Mouse (Mus musculus): ENCODE measurements around the gene Olfr1270. TPM values are rescaled to one million over a fixed set of nuclear protein-coding genes. Genes with fewer than 3 reads are reported as not detected.
"Not testable (repeated sequence)": the region's sequence is repeated elsewhere in the genome, so short reads cannot be mapped to it uniquely, and the experiment has no call there.

Olfr1270 gene
- not detected in 2 replicates for polyA plus RNA-seq (2015; fragmentation: Nextera tagmentation; extraction: Ambion mirVana)

DNA sequence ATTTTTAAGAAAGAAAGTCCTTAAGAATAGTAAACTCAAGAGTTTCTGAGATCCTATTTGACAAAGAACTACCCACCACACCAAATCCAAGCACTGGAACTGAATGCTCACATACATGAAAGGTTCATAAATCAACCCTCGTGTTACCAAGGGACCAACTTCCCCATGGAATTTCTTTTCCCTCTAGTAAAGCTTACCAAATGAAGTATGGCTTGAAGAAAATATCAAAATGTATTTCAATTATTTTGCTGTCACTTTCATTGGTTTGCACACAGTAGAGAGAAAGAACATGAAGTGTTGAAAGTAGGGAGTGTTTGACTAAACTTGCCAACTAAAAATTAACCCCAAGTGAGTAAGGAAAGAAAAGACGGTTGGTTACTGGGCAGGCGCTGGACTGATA is at the start of gene Olfr1270:
Gene Olfr1270 (minus strand): TSS at position 101 of the 400 bp plus-strand sequence.
- H3K27ac ChIP-seq (replicated peaks): no peak within 1 kb of the TSS
- no peak for ATAC-seq (ENCODE audit: low FRiP score, low read depth)
- H3K4me3 ChIP-seq: no peak within 1 kb of the TSS
- H3K9me3 ChIP-seq: no peaks in the 10 kb centered on the region
- H3K4me1 ChIP-seq (replicated peaks): no peaks in the 10 kb centered on the region
- 83% methylated on average over 3 of the region's 3 CpGs for WGBS
- no peaks in the 10 kb centered on the region for H3K27me3 ChIP-seq
- no peak within 1 kb of the TSS for H3K9ac ChIP-seq
- H3K4me2 ChIP-seq: no peak within 1 kb of the TSS
- no peaks in the 10 kb centered on the region for H3K36me3 ChIP-seq

DNA sequence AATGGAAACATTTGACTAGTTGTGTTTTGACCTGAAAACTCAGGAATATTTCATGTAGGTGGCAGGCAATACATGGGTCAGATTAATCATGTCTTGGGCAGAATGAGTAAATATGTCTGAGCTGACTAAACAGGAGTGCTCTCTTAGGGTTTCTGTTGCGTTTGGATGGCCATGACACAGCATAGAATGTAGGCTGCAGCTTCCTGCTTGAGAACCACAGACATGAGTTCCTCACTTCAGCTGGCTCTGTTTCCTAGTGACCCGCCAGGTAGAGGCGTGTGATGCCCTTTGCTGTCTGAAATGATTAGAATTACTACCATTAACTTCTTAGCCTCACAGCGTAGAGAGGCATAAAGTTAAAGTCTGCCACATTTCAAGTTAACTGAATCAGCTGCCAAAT is 46.7 kb upstream of the Olfr1270 start:
- WGBS: no CpG with 5 or more reads among the region's 4 CpGs
- not testable (repeated sequence) for H3K4me1 ChIP-seq (replicated peaks); H3K4me3 ChIP-seq; H3K27ac ChIP-seq (replicated peaks); H3K9ac ChIP-seq; H3K27me3 ChIP-seq; H3K9me3 ChIP-seq; H3K36me3 ChIP-seq; H3K4me2 ChIP-seq; ATAC-seq (ENCODE audit: low FRiP score, low read depth)

- not testable (repeated sequence) for H3K4me2 ChIP-seq; H3K36me3 ChIP-seq; H3K27me3 ChIP-seq; H3K4me3 ChIP-seq; H3K9ac ChIP-seq; H3K27ac ChIP-seq (replicated peaks); H3K9me3 ChIP-seq; H3K4me1 ChIP-seq (replicated peaks)
- WGBS: no CpG with 5 or more reads among the region's 6 CpGs
- 0 out of 2 replicates have a peak, but pooled peaks have one; percentile 48 for ATAC-seq (ENCODE audit: low FRiP score, low read depth)
These were observed 42.4 kb upstream of the Olfr1270 start for GRCm38 (mm10) chr2:90195285-90195684.

GRCm38 (mm10) chr2:90194750-90195149 is 41.9 kb upstream of the Olfr1270 start:
- H3K4me2 ChIP-seq; H3K4me1 ChIP-seq (replicated peaks); H3K27me3 ChIP-seq; H3K27ac ChIP-seq (replicated peaks); H3K4me3 ChIP-seq; ATAC-seq (ENCODE audit: low FRiP score, low read depth); H3K9ac ChIP-seq; H3K36me3 ChIP-seq; H3K9me3 ChIP-seq: not testable (repeated sequence)
- WGBS: no CpG with 5 or more reads among the region's 3 CpGs

DNA sequence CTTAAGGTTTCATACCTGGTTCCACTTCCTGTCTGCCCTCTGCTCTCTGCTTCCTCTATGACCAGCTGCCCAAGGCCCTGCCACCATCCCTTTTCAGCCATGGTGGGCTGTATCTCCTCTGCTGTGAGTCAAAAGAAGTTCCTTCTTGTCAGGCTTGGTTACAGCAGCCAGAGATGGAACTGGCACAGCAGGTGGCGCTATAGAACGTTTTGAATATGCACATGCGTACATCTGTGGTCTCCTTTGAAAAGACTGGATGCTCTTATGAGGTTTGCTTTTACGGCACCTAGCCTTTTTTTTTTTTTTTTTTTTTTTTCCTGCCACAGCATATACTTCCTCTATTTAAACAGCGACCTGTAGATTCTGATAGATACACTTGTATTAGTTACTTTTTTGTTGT is 34.2 kb upstream of the Olfr1270 start:
- not testable (repeated sequence) for H3K36me3 ChIP-seq; H3K4me1 ChIP-seq (replicated peaks); H3K4me2 ChIP-seq; H3K9ac ChIP-seq; H3K27ac ChIP-seq (replicated peaks); ATAC-seq (ENCODE audit: low FRiP score, low read depth); H3K9me3 ChIP-seq; H3K27me3 ChIP-seq; H3K4me3 ChIP-seq
- WGBS: no CpG with 5 or more reads among the region's 5 CpGs

GRCm38 (mm10) chr2:90186082-90186481 is 33.2 kb upstream of the Olfr1270 start:
- WGBS: no CpG with 5 or more reads among the region's 4 CpGs
- ATAC-seq (ENCODE audit: low FRiP score, low read depth): not testable (repeated sequence)

DNA sequence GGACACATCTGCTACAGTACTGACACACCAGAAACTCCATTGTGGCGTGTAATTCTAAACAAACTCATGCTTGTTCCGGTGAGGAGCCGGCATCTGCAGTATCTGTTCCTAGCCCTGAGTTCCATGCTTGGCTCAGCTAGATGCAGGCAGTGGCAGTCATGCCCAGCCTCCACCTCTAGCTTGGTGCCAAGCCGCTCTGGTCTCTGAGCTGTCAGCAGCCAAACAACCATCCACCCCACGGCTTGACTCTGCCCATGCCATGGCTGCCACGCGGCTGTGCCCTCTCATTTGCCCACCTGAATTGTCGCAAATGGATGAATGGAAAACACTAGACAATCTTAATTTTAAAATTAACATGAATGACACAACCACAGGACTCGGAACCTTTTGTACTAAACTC is 1.0 kb upstream of the Olfr1270 start:
- Histone ChIP-seq H3K27me3 (no peaks in the 10 kb centered on the region), H3K9me3 (no peaks in the 10 kb centered on the region), H3K4me3 (no peak overlapping the region), H3K4me2 (no peak overlapping the region), H3K36me3 (no peaks in the 10 kb centered on the region), H3K4me1 (replicated peaks) (no peaks in the 10 kb centered on the region), H3K9ac (no peak overlapping the region), H3K27ac (replicated peaks) (no peak overlapping the region)
- ATAC-seq (ENCODE audit: low FRiP score, low read depth): no peak
- 92% methylated on average over 9 of the region's 9 CpGs for WGBS

More at GRCm38 (mm10) chr2:90186082-90186481, 33.2 kb upstream of the Olfr1270 start:
- H3K36me3 ChIP-seq; H3K4me2 ChIP-seq; H3K27me3 ChIP-seq; H3K9me3 ChIP-seq; H3K4me1 ChIP-seq (replicated peaks); H3K4me3 ChIP-seq; H3K9ac ChIP-seq; H3K27ac ChIP-seq (replicated peaks): not testable (repeated sequence)

GRCm38 (mm10) chr2:90142196-90142595 is 10.7 kb downstream of the Olfr1270 start, which contains the start of gene Olfr32:
Olfr32 (minus strand) TSS chr2:90142296.
- Histone ChIP-seq H3K36me3 (no peaks in the 10 kb centered on the region), H3K9ac (no peak within 1 kb of the TSS), H3K27me3 (no peaks in the 10 kb centered on the region), H3K27ac (replicated peaks) (no peak within 1 kb of the TSS), H3K9me3 (no peaks in the 10 kb centered on the region), H3K4me1 (replicated peaks) (no peaks in the 10 kb centered on the region), H3K4me2 (no peak within 1 kb of the TSS), H3K4me3 (no peak within 1 kb of the TSS)
- no peak for ATAC-seq (ENCODE audit: low FRiP score, low read depth)

DNA sequence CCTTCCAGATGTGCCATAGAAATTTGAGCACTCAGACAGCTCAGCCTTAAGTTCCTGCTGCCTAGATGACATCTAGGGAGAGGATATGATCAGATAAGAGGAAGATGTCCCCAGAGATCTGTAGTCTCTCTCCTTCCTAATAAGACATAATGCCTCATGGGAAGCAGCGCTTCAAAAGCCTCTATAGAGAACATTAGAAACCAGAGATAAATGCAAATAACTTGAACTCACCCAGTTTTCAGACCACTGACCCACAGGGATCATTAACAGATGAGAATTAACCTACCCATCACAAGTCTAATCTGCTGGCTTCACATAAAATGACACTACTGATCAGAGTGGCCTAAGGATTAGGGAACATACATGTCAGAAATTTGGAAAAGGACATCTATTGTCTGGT is 31.6 kb downstream of the Olfr1270 start, which contains the start of gene Olfr1269:
Gene Olfr1269 (minus strand): TSS at position 101 of the 400 bp plus-strand sequence.
- 94% methylated on average over 1 of the region's 1 CpGs for WGBS
- no peak for ATAC-seq (ENCODE audit: low FRiP score, low read depth)

More for the DNA sequence above, 31.6 kb downstream of the Olfr1270 start, which contains the start of gene Olfr1269:
- Histone ChIP-seq H3K4me2 (no peak within 1 kb of the TSS), H3K4me1 (replicated peaks) (no peaks in the 10 kb centered on the region), H3K27ac (replicated peaks) (no peak within 1 kb of the TSS), H3K9ac (no peak within 1 kb of the TSS), H3K27me3 (no peaks in the 10 kb centered on the region), H3K4me3 (no peak within 1 kb of the TSS), H3K9me3 (no peaks in the 10 kb centered on the region), H3K36me3 (no peaks in the 10 kb centered on the region)

Other genes with a start within 250 kb of the Olfr1270 start
- not detected in 2 replicates for gene Olfr1258, start 225.8 kb downstream of the Olfr1270 start, polyA plus RNA-seq (2015; fragmentation: Nextera tagmentation; extraction: Ambion mirVana)
- gene Olfr1259, start 204.4 kb downstream of the Olfr1270 start, polyA plus RNA-seq (2015; fragmentation: Nextera tagmentation; extraction: Ambion mirVana): not detected in 2 replicates
- gene Olfr1260, start 178.8 kb downstream of the Olfr1270 start, polyA plus RNA-seq (2015; fragmentation: Nextera tagmentation; extraction: Ambion mirVana): not detected in 2 replicates
- not detected in 2 replicates for gene Olfr1261, start 161.9 kb downstream of the Olfr1270 start, polyA plus RNA-seq (2015; fragmentation: Nextera tagmentation; extraction: Ambion mirVana)
- gene Olfr1262, start 152.9 kb downstream of the Olfr1270 start, polyA plus RNA-seq (2015; fragmentation: Nextera tagmentation; extraction: Ambion mirVana): not detected in 2 replicates
- gene Olfr1263, start 141.0 kb downstream of the Olfr1270 start, polyA plus RNA-seq (2015; fragmentation: Nextera tagmentation; extraction: Ambion mirVana): not detected in 2 replicates
- gene Olfr1264, start 127.5 kb downstream of the Olfr1270 start, polyA plus RNA-seq (2015; fragmentation: Nextera tagmentation; extraction: Ambion mirVana): not detected in 2 replicates
- not detected in 2 replicates for gene Olfr1265, start 117.8 kb downstream of the Olfr1270 start, polyA plus RNA-seq (2015; fragmentation: Nextera tagmentation; extraction: Ambion mirVana)
- gene Olfr140, start 89.5 kb downstream of the Olfr1270 start, polyA plus RNA-seq (2015; fragmentation: Nextera tagmentation; extraction: Ambion mirVana): not detected in 2 replicates
- not detected in 2 replicates for gene Olfr1269, start 31.7 kb downstream of the Olfr1270 start, polyA plus RNA-seq (2015; fragmentation: Nextera tagmentation; extraction: Ambion mirVana)
- not detected in 2 replicates for gene Olfr32, start 10.8 kb downstream of the Olfr1270 start, polyA plus RNA-seq (2015; fragmentation: Nextera tagmentation; extraction: Ambion mirVana)
- gene Olfr1506, start 71.4 kb upstream of the Olfr1270 start, polyA plus RNA-seq (2015; fragmentation: Nextera tagmentation; extraction: Ambion mirVana): not detected in 2 replicates
- gene Olfr142, start 104.5 kb upstream of the Olfr1270 start, polyA plus RNA-seq (2015; fragmentation: Nextera tagmentation; extraction: Ambion mirVana): not detected in 2 replicates
- gene Olfr1271, start 117.9 kb upstream of the Olfr1270 start, polyA plus RNA-seq (2015; fragmentation: Nextera tagmentation; extraction: Ambion mirVana): not detected in 2 replicates
- gene Olfr1272, start 139.8 kb upstream of the Olfr1270 start, polyA plus RNA-seq (2015; fragmentation: Nextera tagmentation; extraction: Ambion mirVana): not detected in 2 replicates
- gene Gm13769, start 169.1 kb upstream of the Olfr1270 start, polyA plus RNA-seq (2015; fragmentation: Nextera tagmentation; extraction: Ambion mirVana): not detected in 2 replicates
- not detected in 2 replicates for gene Olfr1274-ps, start 245.6 kb upstream of the Olfr1270 start, polyA plus RNA-seq (2015; fragmentation: Nextera tagmentation; extraction: Ambion mirVana)

All from hindbrain, embryonic 15.5 days (tissue).